Mouse (Mus musculus): ENCODE results near the gene Ttc33. TPM values are rescaled to one million over a fixed set of nuclear protein-coding genes. Genes with fewer than 3 reads are reported as not detected.

Ttc33 gene
- polyA plus RNA-seq (2017; shearing (Covaris generic)) = 10 to 100 TPM; 36.8 to 50.3 TPM

GRCm38 (mm10) chr15:5185366-5186292, at the start of gene Ttc33:
Gene Ttc33, plus strand, starts transcription at chr15:5185525.

GRCm38 (mm10) chr15:5143361-5144020, 41.8 kb upstream of the Ttc33 start, which contains the start of gene Prkaa1:
Gene Prkaa1, plus strand, starts transcription at chr15:5143861.

GRCm38 (mm10) chr15:5243959-5244905, 58.9 kb downstream of the Ttc33 start, which contains the start of gene Ptger4:
Gene Ptger4, minus strand, starts transcription at chr15:5244187.

Other genes starting within 250 kb of the Ttc33 start
- not detected for gene C7, start 121.8 kb upstream of the Ttc33 start, polyA plus RNA-seq (2017; shearing (Covaris generic))
- gene Card6, start 77.0 kb upstream of the Ttc33 start, polyA plus RNA-seq (2017; shearing (Covaris generic)) = 10 to 100 TPM; 47.0 to 50.7 TPM
- gene Rpl37, start 68.9 kb upstream of the Ttc33 start, polyA plus RNA-seq (2017; shearing (Covaris generic)) = 100 to 1,000 TPM; 769 to 799 TPM
- gene Prkaa1, start 41.7 kb upstream of the Ttc33 start, polyA plus RNA-seq (2017; shearing (Covaris generic)) = 10 to 100 TPM; 28.2 to 37.4 TPM
- gene Ptger4, start 58.7 kb downstream of the Ttc33 start, polyA plus RNA-seq (2017; shearing (Covaris generic)) = 100 to 1,000 TPM; 111 to 141 TPM